Mouse (Mus musculus) kidney, embryonic 14.5 days (tissue): Measurements from ENCODE around the gene Tex101. TPM values are rescaled to one million over a fixed set of nuclear protein-coding genes. Genes with fewer than 3 reads are reported as not detected.
A peak's percentile ranks its signal among the peaks of the same experiment; 100 is the strongest.

ENCODE experiments used
- ATAC-seq: fragments of 200-750 bp; cut with Nextera tagmentation; 2 replicates; pipeline ENCODE4 v1.8.0; 2017; ENCODE audit warnings: moderate number of reproducible peaks, mild to moderate bottlenecking, moderate TSS enrichment, moderate library complexity; ENCODE audit not compliant: low FRiP score, low TSS enrichment
- H3K27ac ChIP-seq: fragments of 300-500 bp; sonication (generic); 2 replicates; pipeline ENCODE4 v1.5.1; 2014; ENCODE audit warnings: low read depth, mild to moderate bottlenecking, low read length, moderate library complexity, mixed read lengths
- H3K27me3 ChIP-seq: fragments of 300-500 bp; sonication (generic); 2 replicates; pipeline ENCODE4 v1.6.1; 2014; ENCODE audit warnings: mild to moderate bottlenecking, low read length; ENCODE audit not compliant: control insufficient read depth, insufficient read depth
- H3K36me3 ChIP-seq: fragments of 300-500 bp; sonication (generic); 2 replicates; pipeline ENCODE4 v1.6.1; 2014; ENCODE audit warnings: low read length, mixed read lengths; ENCODE audit not compliant: control insufficient read depth, insufficient read depth
- H3K4me1 ChIP-seq: fragments of 300-500 bp; sonication (generic); 2 replicates; pipeline ENCODE4 v1.6.1; 2014; ENCODE audit warnings: low read length, mixed read lengths; ENCODE audit not compliant: control insufficient read depth, insufficient read depth
- H3K4me2 ChIP-seq: fragments of 300-500 bp; sonication (generic); replicated peaks from 2 replicates; pipeline ENCODE4 v1.6.1; 2014; ENCODE audit warnings: low read depth, mild to moderate bottlenecking, low read length
- H3K4me3 ChIP-seq: fragments of 300-500 bp; sonication (generic); 2 replicates; pipeline ENCODE4 v1.5.1; 2014; ENCODE audit warnings: mild to moderate bottlenecking, low read length
- H3K9ac ChIP-seq: fragments of 300-500 bp; sonication (generic); 2 replicates; pipeline ENCODE4 v1.6.1; 2014; ENCODE audit warnings: low read depth, mild to moderate bottlenecking, low read length, moderate library complexity
- H3K9me3 ChIP-seq: fragments of 300-500 bp; sonication (generic); 2 replicates; pipeline ENCODE4 v1.6.1; 2016; ENCODE audit warnings: low read length; ENCODE audit not compliant: control insufficient read depth
- WGBS: fragments of 180-500 bp; shearing (Covaris S2); extraction: QIAGEN DNeasy Blood & Tissue Kit; methylation state at CpG from one replicate; pipeline ENCODE4 v1.1.7; 2014; 5-methylcytosine and 5-hydroxymethylcytosine counted together
- polyA plus RNA-seq: library from polyadenylated mRNA; unstranded; fragments of >200 nt; fragmentation: Nextera tagmentation; extraction: Ambion mirVana; gene quantifications from 2 replicates; pipeline ENCODE4 v1.2.1, GENCODE M21; 2014

The Tex101 gene
- polyA plus RNA-seq, 1 experiment from 2014 or later: not detected

GRCm38 (mm10) chr7:24642491-24642890, 34.0 kb downstream of the Tex101 start:
- 6% methylated on average over 9 of the region's 9 CpGs for WGBS
- Histone ChIP-seq H3K9me3 (no peaks in the 10 kb centered on the region), H3K27ac (no peak overlapping the region), H3K4me1 (peaks cover 7% of the 10 kb centered on the region), H3K9ac (no peak overlapping the region), H3K4me2 (no peak overlapping the region), H3K4me3 (no peak overlapping the region), H3K36me3 (no peaks in the 10 kb centered on the region), H3K27me3 (peaks cover 26% of the 10 kb centered on the region)
- ATAC-seq: no peak

DNA sequence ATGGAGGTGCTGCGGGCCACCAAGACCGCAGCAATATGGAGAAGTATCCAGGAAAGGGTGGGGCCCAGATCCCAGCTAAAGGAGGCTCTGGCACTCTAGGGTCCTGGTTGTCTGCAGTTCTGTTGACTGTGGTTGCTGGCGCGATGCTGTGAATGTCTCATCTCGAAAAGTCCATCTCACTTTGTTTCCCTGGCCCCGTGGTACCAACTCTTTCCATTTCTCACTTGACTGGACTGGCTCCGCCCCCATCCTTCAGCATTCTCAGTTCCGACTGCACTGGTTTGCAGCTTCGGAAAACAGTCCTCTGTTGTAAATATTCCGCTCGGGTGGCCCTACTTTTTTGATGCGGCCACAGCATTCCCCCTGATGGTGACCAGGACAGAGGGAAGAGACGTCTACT, 36.0 kb downstream of the Tex101 start:
- H3K27ac ChIP-seq: no peak overlapping the region
- H3K9ac ChIP-seq: no peak overlapping the region
- no peak overlapping the region for H3K4me2 ChIP-seq
- WGBS: 62% methylated on average over 13 of the region's 13 CpGs
- no peaks in the 10 kb centered on the region for H3K36me3 ChIP-seq
- no peak for ATAC-seq
- H3K4me1 ChIP-seq: peaks cover 7% of the 10 kb centered on the region
- H3K4me3 ChIP-seq: no peak overlapping the region
- H3K9me3 ChIP-seq: no peaks in the 10 kb centered on the region
- peaks cover 42% of the 10 kb centered on the region for H3K27me3 ChIP-seq

DNA sequence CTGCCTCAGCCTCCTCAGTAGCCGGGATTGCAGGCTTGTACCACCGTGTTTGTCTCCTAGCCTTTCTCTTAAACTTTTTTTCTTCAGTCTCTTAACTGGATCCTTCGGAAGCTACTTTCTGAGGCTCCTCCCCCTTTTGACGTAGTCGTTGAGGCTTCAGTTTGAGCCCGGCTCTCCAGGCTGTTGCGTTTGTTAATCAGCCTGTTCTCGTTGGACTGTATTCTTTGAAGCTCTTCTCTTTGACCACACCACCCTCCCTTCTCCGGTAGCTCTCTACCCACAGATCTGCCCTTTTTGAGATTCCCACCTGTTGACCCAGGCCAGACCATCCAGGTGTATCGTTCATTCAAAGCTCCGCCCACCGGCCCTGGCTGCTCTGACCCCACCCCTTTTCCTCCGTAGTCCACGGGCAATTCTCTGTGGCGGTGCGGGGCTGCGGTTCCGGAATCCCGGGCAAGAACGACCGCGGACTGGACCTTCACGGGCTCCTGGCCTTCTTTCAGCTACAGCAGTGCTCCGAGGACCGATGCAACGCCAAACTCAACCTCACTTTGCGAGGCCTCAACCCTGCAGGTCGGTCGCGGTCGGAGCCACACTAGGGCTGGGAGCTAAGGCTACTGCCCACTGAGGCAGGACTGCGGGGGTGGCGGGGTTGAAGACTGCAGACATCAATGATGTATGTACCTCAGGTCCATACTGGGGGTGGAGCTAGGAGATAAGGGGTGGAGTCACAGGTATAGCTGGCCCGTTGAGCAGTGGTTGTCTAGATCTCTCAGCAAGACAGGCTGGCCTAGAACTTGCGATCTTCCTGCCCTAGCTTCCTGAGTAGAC, 38.2 kb downstream of the Tex101 start:
- peaks cover 42% of the 10 kb centered on the region for H3K27me3 ChIP-seq

GRCm38 (mm10) chr7:24637046-24637445, 39.4 kb downstream of the Tex101 start:
- Histone ChIP-seq H3K27me3 (peaks cover 42% of the 10 kb centered on the region), H3K9ac (no peak overlapping the region), H3K36me3 (no peaks in the 10 kb centered on the region), H3K4me1 (peaks cover 7% of the 10 kb centered on the region), H3K4me2 (peak overlapping the region; percentile 19; the same call in 1 of the 2 replicates), H3K4me3 (peak overlapping the region; percentile 42; the same call in 1 of the 2 replicates), H3K9me3 (no peaks in the 10 kb centered on the region), H3K27ac (no peak overlapping the region)
- ATAC-seq: no peak
- 3% methylated on average over 18 of the region's 18 CpGs for WGBS

More for the DNA sequence above, 38.2 kb downstream of the Tex101 start:
- Histone ChIP-seq H3K4me3 (peak overlapping the region; percentile 42), H3K4me1 (peaks cover 7% of the 10 kb centered on the region), H3K36me3 (no peaks in the 10 kb centered on the region), H3K9me3 (no peaks in the 10 kb centered on the region), H3K4me2 (peak overlapping the region; percentile 67), H3K9ac (peak overlapping the region; percentile 18; the same call in 1 of the 2 replicates), H3K27ac (no peak overlapping the region)
- WGBS: 4% methylated on average over 35 of the region's 35 CpGs
- peak; percentile 61 for ATAC-seq

GRCm38 (mm10) chr7:24636264-24636663, 40.2 kb downstream of the Tex101 start, which contains the start of gene Lypd3:
Lypd3 (plus strand) TSS chr7:24636550.
- Histone ChIP-seq H3K4me3 (peak within 1 kb of the TSS; percentile 42; the same call in 1 of the 2 replicates), H3K4me1 (peaks cover 7% of the 10 kb centered on the region), H3K27ac (no peak within 1 kb of the TSS), H3K27me3 (peaks cover 42% of the 10 kb centered on the region), H3K4me2 (peak within 1 kb of the TSS; percentile 19; the same call in 1 of the 2 replicates), H3K9me3 (no peaks in the 10 kb centered on the region), H3K36me3 (no peaks in the 10 kb centered on the region), H3K9ac (no peak within 1 kb of the TSS)
- WGBS: 10% methylated on average over 15 of the region's 15 CpGs
- ATAC-seq: no peak

GRCm38 (mm10) chr7:24630116-24630880, 46.2 kb downstream of the Tex101 start:
- Histone ChIP-seq H3K9ac (no peak overlapping the region), H3K27me3 (no peaks in the 10 kb centered on the region), H3K36me3 (no peaks in the 10 kb centered on the region), H3K4me3 (no peak overlapping the region), H3K4me1 (no peaks in the 10 kb centered on the region), H3K27ac (no peak overlapping the region), H3K9me3 (no peaks in the 10 kb centered on the region), H3K4me2 (no peak overlapping the region)
- WGBS: 81% methylated on average over 10 of the region's 10 CpGs
- no peak for ATAC-seq

GRCm38 (mm10) chr7:24629672-24630071, 46.8 kb downstream of the Tex101 start:
- Histone ChIP-seq H3K4me3 (no peak overlapping the region), H3K27ac (no peak overlapping the region), H3K9me3 (no peaks in the 10 kb centered on the region), H3K9ac (no peak overlapping the region), H3K4me2 (no peak overlapping the region), H3K27me3 (no peaks in the 10 kb centered on the region), H3K4me1 (no peaks in the 10 kb centered on the region), H3K36me3 (no peaks in the 10 kb centered on the region)
- no peak for ATAC-seq
- 57% methylated on average over 4 of the region's 4 CpGs for WGBS

- H3K27ac ChIP-seq: no peak overlapping the region
- peak; percentile 91 for ATAC-seq
- H3K36me3 ChIP-seq: no peaks in the 10 kb centered on the region
- peak overlapping the region; percentile 19 for H3K4me3 ChIP-seq
- H3K4me1 ChIP-seq: no peaks in the 10 kb centered on the region
- no peaks in the 10 kb centered on the region for H3K9me3 ChIP-seq
- 10% methylated on average over 33 of the region's 33 CpGs for WGBS
- peak overlapping the region; percentile 32; the same call in 1 of the 2 replicates for H3K9ac ChIP-seq
- peak overlapping the region; percentile 46 for H3K4me2 ChIP-seq
- H3K27me3 ChIP-seq: no peaks in the 10 kb centered on the region
These were observed 47.5 kb downstream of the Tex101 start for GRCm38 (mm10) chr7:24628685-24629610.
